Mouse (Mus musculus) myocyte (in vitro differentiated cells): ENCODE data around the gene Csnk2b. TPM values are rescaled to one million over a fixed set of nuclear protein-coding genes. Genes with fewer than 3 reads are reported as not detected.

ENCODE experiments used
- H3K27me3 ChIP-seq: one replicate; pipeline ENCODE4 v1.6.1; 2011; ENCODE audit not compliant: control insufficient read depth, insufficient read depth, insufficient read length
- H3K36me3 ChIP-seq: one replicate; pipeline ENCODE4 v1.6.1; 2011; ENCODE audit not compliant: control insufficient read depth, insufficient read depth
- H3K4me2 ChIP-seq: one replicate; pipeline ENCODE4 v1.6.1; 2011; ENCODE audit warnings: low read depth, control low read depth
- H3K4me3 ChIP-seq: one replicate; pipeline ENCODE4 v1.5.1; 2011; ENCODE audit warnings: mild to moderate bottlenecking, control low read depth, moderate library complexity
- H3K79me2 ChIP-seq: one replicate; pipeline ENCODE4 v1.6.1; 2011; ENCODE audit not compliant: control insufficient read depth, insufficient read depth
- H3ac ChIP-seq: one replicate; pipeline ENCODE4 v1.6.1; 2011; ENCODE audit not compliant: control insufficient read depth, insufficient read length
- CEBPB ChIP-seq: IDR thresholded peaks from 2 replicates; pipeline ENCODE4 v1.6.1; 2011; ENCODE audit warnings: mild to moderate bottlenecking, moderate library complexity; ENCODE audit not compliant: poor library complexity, insufficient read depth, severe bottlenecking
- E2F4 ChIP-seq: IDR thresholded peaks from one replicate; pipeline ENCODE4 v1.6.1; 2011; ENCODE audit warnings: mild to moderate bottlenecking, control low read depth, moderate library complexity; ENCODE audit not compliant: insufficient read depth
- MAX ChIP-seq: IDR thresholded peaks from one replicate; pipeline ENCODE4 v1.6.1; 2011; ENCODE audit warnings: low read depth, mild to moderate bottlenecking, control low read depth
- MYOD1 ChIP-seq, 3 experiments: IDR thresholded peaks; one replicate each; pipeline ENCODE4 v1.6.1; 2011; ENCODE audit warnings: control low read depth in 2 of 3, low read depth in 2 of 3, mild to moderate bottlenecking in 2 of 3, moderate library complexity in 1 of 3; ENCODE audit not compliant: insufficient read length in 2 of 3, control insufficient read depth in 1 of 3
- MYOG ChIP-seq, 3 experiments: IDR thresholded peaks; one replicate each; pipeline ENCODE4 v1.6.1; 2011; ENCODE audit warnings: control low read depth in 2 of 3, low read depth in 2 of 3, mild to moderate bottlenecking in 2 of 3; ENCODE audit not compliant: insufficient read length in 2 of 3, control insufficient read depth in 1 of 3, insufficient read depth in 1 of 3
- POLR2A ChIP-seq: IDR thresholded peaks from one replicate; pipeline ENCODE4 v1.6.1; 2011; ENCODE audit warnings: low read depth, mild to moderate bottlenecking, control low read depth, moderate library complexity; ENCODE audit not compliant: insufficient read length
- POLR2AphosphoS2 ChIP-seq: IDR thresholded peaks from one replicate; pipeline ENCODE4 v1.6.1; 2011; ENCODE audit warnings: low read depth, control low read depth; ENCODE audit not compliant: insufficient read length
- REST ChIP-seq: IDR thresholded peaks from one replicate; pipeline ENCODE4 v1.6.1; 2011; ENCODE audit warnings: mild to moderate bottlenecking, control low read depth, moderate library complexity; ENCODE audit not compliant: insufficient read depth, insufficient read length
- SRF ChIP-seq: IDR thresholded peaks from one replicate; pipeline ENCODE4 v1.6.1; 2011; ENCODE audit warnings: low read depth; ENCODE audit not compliant: control insufficient read depth, insufficient read length
- TCF12 ChIP-seq: IDR thresholded peaks from one replicate; pipeline ENCODE4 v1.6.1; 2011; ENCODE audit warnings: mild to moderate bottlenecking, control low read depth; ENCODE audit not compliant: poor library complexity, insufficient read depth, severe bottlenecking
- TCF3 ChIP-seq: IDR thresholded peaks from one replicate; pipeline ENCODE4 v1.6.1; 2011; ENCODE audit warnings: low read depth, control low read depth; ENCODE audit not compliant: insufficient read length
- USF1 ChIP-seq: IDR thresholded peaks from one replicate; pipeline ENCODE4 v1.6.1; 2011; ENCODE audit warnings: low read depth, mild to moderate bottlenecking, control low read depth, moderate library complexity
- polyA plus RNA-seq: library from polyadenylated mRNA; unstranded; fragments of >200 nt; fragmentation: generic; extraction: Trizol; gene quantifications from one replicate; pipeline ENCODE4 v1.2.1, GENCODE M21; 2012; ENCODE audit warnings: missing spikeins

Gene Csnk2b
- polyA plus RNA-seq, 1 experiment: 320 TPM

DNA sequence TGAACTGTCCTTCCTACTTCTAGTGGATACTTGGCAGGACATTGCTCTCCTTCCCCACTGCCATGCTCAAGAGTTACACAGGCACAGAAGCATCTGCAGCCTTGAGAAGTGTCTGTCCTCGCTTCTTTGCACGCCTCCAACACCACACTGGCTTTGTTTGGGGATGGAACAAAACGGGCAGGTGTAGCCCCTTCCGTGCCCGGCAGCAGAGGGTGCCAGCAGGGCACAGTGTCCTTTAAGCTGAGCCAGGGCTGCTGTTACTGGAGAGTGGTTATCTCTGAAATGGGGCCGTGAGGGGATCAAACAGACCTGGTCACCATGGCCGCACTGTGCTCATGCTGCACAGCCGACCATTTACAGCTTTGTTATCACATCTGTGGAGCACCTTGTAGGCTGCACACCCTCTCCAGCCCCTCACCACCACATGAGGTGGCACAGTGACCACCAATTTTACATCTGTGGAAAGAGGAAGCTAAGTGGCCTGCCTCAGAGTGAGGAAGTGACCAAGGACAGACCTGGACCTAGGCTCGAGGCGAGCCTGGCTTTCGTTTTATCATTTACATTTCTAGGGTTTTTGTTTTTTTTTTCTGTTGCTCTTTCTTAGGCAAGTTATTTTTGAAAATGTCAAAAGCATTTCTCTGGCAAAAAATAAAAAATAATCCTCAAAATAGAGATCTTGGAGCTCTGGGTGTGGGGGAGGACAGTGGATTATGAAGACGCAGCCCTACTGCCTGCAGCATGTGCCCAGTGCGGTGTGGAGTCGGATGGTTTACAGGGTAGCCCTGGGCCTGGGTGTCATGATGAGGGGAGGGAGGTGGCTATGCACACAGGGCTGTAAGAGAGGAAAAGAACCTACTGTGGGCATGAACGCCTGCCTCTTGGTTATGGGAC is 27.1 kb downstream of the Csnk2b start:
- no peaks in the 10 kb centered on the region for H3K36me3 ChIP-seq
- no peak overlapping the region for H3K4me2 ChIP-seq
- H3K79me2 ChIP-seq: peaks cover 10% of the 10 kb centered on the region
- H3ac ChIP-seq: no peak overlapping the region
- H3K4me3 ChIP-seq: no peak overlapping the region
- no peaks in the 10 kb centered on the region for H3K27me3 ChIP-seq
- TF ChIP-seq TCF3: no peak
- TF ChIP-seq MYOG (IDR thresholded peaks at IDR 0.05; ENCODE audit: control insufficient read depth in 1 of 3, insufficient read depth in 1 of 3, insufficient read length in 2 of 3, low read depth in 2 of 3): no peak
- TF ChIP-seq CEBPB: no peak
- no peak for TF ChIP-seq E2F4
- TF ChIP-seq USF1: no peak
- no peak for TF ChIP-seq MYOD1 (IDR thresholded peaks at IDR 0.05; ENCODE audit: control insufficient read depth in 1 of 3, insufficient read length in 2 of 3, low read depth in 2 of 3)
- TF ChIP-seq MAX: no peak
- no peak for TF ChIP-seq POLR2A
- no peak for TF ChIP-seq REST
- no peak for TF ChIP-seq POLR2AphosphoS2
- no peak for TF ChIP-seq SRF
- TF ChIP-seq TCF12: no peak

DNA sequence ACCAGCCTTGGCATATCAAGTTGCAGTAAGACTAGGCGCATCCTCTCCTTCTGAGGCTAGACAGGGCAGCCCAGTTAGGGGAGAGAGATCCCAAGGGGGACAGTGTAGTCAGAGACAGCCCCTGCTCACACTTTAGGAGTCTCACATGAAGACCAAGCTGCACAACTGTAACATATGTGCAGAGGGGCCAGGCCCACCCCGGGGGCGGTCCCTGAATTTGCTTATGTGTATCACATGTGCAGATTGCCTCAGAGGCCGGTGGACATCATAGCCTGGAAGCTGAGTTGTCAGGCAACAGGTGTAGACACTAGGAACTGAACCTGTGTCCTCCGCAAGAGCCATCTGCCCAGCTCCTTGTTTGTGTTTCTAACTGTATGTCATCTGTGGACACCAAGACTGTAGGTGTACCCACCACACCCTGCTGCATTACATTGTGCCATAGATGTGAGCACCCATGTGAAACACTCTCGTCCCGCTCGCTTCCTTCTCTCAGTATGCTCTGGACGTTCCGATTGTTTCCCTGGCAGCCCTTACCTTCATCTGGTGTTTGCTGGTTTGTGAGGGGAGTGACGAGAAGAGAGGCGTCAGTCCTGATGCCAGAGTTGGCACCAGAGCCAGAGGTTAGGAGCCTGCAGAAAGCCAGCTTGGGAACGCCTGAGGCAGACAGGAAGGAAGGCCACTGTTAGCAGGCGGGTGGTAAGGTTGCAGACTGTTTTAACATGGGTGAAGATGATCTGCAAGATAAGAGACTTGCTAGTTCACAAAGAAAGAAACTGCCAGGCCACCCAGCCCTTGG is 29.3 kb downstream of the Csnk2b start:
- H3K4me3 ChIP-seq: no peak overlapping the region
- H3K4me2 ChIP-seq: no peak overlapping the region
- no peak overlapping the region for H3ac ChIP-seq
- H3K27me3 ChIP-seq: no peaks in the 10 kb centered on the region
- H3K79me2 ChIP-seq: peaks cover 13% of the 10 kb centered on the region
- H3K36me3 ChIP-seq: no peaks in the 10 kb centered on the region
- TF ChIP-seq TCF3 (no peak), SRF (no peak), MAX (no peak), POLR2A (no peak), E2F4 (no peak), POLR2AphosphoS2 (no peak), USF1 (no peak), MYOD1 (IDR thresholded peaks at IDR 0.05; ENCODE audit: control insufficient read depth in 1 of 3, insufficient read length in 2 of 3, low read depth in 2 of 3) (no peak), TCF12 (no peak), REST (no peak), MYOG (IDR thresholded peaks at IDR 0.05; ENCODE audit: control insufficient read depth in 1 of 3, insufficient read depth in 1 of 3, insufficient read length in 2 of 3, low read depth in 2 of 3) (no peak), CEBPB (no peak)

DNA sequence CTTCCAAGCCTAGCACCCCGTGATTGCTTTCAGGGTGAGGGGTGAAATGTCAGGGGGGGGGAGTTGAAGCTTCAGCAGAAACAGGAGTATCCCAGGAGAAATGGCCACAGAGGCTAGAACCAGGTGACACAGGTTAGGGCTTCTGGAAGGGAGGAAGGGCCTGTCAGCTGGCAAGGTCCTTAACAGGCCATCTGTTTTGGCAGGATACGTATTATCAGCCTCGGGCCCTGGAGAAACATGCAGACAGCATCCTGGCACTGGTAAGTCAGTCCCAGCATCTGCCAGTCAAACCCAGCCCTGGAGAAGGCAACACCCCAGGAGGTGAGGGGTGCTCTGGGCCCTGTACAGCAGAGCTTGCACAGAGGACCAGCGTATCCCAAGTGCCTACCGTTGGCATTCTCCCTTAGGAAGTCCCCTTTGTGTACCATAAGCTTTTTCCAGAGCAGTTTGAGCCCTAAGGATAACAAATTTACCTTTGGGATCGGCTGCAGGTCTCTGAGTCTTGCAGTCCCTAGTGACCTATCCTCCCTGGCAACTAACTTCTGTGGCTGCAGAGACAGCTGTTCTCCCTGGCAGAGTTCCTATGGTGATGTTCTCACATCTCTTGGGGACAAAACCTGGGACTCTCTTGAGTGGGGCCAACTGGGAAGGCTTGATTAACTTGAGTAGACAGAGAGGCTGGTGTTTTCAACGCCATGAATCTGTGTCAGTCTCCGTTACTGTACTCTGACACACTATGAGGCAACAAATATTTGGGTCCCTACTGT is 31.5 kb downstream of the Csnk2b start:
- peak overlapping the region; percentile 47 for H3K4me3 ChIP-seq
- H3K79me2 ChIP-seq: peaks cover 13% of the 10 kb centered on the region
- H3K4me2 ChIP-seq: peak overlapping the region; percentile 100
- H3K36me3 ChIP-seq: no peaks in the 10 kb centered on the region
- no peaks in the 10 kb centered on the region for H3K27me3 ChIP-seq
- TF ChIP-seq MYOG (IDR thresholded peaks at IDR 0.05; ENCODE audit: control insufficient read depth in 1 of 3, insufficient read depth in 1 of 3, insufficient read length in 2 of 3, low read depth in 2 of 3) (no peak), MYOD1 (IDR thresholded peaks at IDR 0.05; ENCODE audit: control insufficient read depth in 1 of 3, insufficient read length in 2 of 3, low read depth in 2 of 3) (peak in 2 of 3 experiments; percentile 25 to 28)
- H3ac ChIP-seq: no peak overlapping the region

DNA sequence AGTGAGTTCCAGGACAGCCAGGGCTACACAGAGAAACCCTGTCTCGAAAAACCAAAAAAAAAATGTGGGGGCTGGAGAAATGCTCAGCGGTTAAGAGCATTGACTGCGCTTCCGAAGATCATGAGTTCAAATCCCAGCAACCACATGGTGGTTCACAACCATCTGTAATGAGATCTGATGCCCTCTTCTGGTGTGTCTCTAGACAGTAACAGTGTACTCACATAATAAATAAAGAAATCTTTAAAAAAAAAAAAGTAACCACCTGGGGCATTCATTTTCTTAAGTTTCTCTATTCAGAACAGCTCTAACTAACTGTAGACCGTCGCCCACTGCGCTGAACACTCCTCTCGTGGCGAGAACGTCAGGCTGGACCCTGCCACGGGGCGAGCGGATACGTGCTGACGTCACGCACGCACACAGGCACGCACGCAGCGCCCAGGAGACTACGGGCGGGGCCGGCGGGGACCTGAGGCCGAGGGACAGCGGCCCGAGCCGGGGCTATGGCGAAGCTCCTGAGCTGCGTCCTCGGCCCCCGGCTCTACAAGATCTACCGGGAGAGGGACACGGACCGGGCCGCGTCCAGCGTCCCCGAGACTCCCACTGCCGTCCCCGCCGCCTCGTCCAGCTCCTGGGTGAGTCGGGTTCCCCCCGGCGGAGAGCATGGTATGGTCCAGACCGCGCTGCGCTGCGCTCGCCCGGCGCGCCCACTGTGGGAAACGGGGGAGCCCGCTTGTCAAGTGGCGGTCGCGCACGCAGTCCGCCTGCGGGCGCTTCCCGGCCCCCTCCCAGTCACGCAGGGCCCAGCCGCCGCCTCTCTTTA is 32.8 kb downstream of the Csnk2b start, which contains the start of gene Abhd16a:
Gene Abhd16a (plus strand): TSS at position 439 of the 820 bp plus-strand sequence.
- Histone ChIP-seq H3ac (peak within 1 kb of the TSS; percentile 75), H3K36me3 (no peaks in the 10 kb centered on the region), H3K27me3 (no peaks in the 10 kb centered on the region), H3K4me2 (peak within 1 kb of the TSS; percentile 100), H3K79me2 (peaks cover 13% of the 10 kb centered on the region), H3K4me3 (peak within 1 kb of the TSS; percentile 47)
- peak in 1 of 3 experiments; percentile 9 for TF ChIP-seq MYOG (IDR thresholded peaks at IDR 0.05; ENCODE audit: control insufficient read depth in 1 of 3, insufficient read depth in 1 of 3, insufficient read length in 2 of 3, low read depth in 2 of 3)
- TF ChIP-seq POLR2AphosphoS2: peak; percentile 94
- TF ChIP-seq POLR2A: peak; percentile 90
- no peak for TF ChIP-seq REST
